Mouse (Mus musculus): Measurements from ENCODE around the gene Sytl2.

DNA sequence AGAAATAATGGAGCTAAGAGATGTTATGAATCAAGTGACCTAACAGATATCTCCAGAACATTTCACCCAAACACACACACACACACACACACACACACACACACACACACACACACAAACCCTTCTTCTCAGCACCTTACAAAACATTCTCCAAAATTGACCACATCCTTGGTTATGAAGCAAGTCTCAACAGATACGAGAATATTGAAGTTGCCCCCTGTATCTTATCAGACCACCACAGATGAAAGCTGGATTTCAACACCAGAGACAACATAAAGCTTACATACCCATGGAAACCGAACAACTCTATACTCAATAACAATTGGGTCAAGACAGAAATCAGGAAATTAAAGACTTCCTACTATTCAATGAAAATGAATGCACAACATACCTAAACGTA, 31.9 kb upstream of the Sytl2 start:
- no peak for TF ChIP-seq POLR2A (IDR thresholded peaks at IDR 0.05; ENCODE audit: low read depth, low read length)
- TF ChIP-seq CTCF (IDR thresholded peaks at IDR 0.05; ENCODE audit: extremely low read depth, insufficient read depth, insufficient read length, insufficient replicate concordance), result no peak
